Mouse (Mus musculus) liver, embryonic 12.5 days (tissue): ENCODE measurements around the gene Slc24a4. TPM values are rescaled to one million over a fixed set of nuclear protein-coding genes. Genes with fewer than 3 reads are reported as not detected.

Experiments used
- ATAC-seq: fragments of 200-750 bp; cut with Nextera tagmentation; 2 replicates; pipeline ENCODE4 v1.8.0; 2017; ENCODE audit warnings: moderate number of reproducible peaks, mild to moderate bottlenecking, moderate library complexity
- H3K27ac ChIP-seq: fragments of 300-500 bp; sonication (generic); 2 replicates; pipeline ENCODE4 v1.5.1; 2016; ENCODE audit warnings: mild to moderate bottlenecking
- H3K27me3 ChIP-seq: fragments of 300-500 bp; sonication (generic); replicated peaks from 2 replicates; pipeline ENCODE4 v1.6.1; 2016; ENCODE audit warnings: mild to moderate bottlenecking, moderate library complexity
- H3K36me3 ChIP-seq: fragments of 300-500 bp; sonication (generic); 2 replicates; pipeline ENCODE4 v1.6.1; 2016; ENCODE audit warnings: mild to moderate bottlenecking, moderate library complexity
- H3K4me1 ChIP-seq: fragments of 300-500 bp; sonication (generic); 2 replicates; pipeline ENCODE4 v1.6.1; 2016
- H3K4me2 ChIP-seq: fragments of 300-500 bp; sonication (generic); 2 replicates; pipeline ENCODE4 v1.6.1; 2016; ENCODE audit warnings: mild to moderate bottlenecking, moderate library complexity
- H3K4me3 ChIP-seq: fragments of 300-500 bp; sonication (generic); 2 replicates; pipeline ENCODE4 v1.5.1; 2016; ENCODE audit warnings: mild to moderate bottlenecking, moderate library complexity
- H3K9ac ChIP-seq: fragments of 300-500 bp; sonication (generic); 2 replicates; pipeline ENCODE4 v1.6.1; 2016; ENCODE audit warnings: mild to moderate bottlenecking, moderate library complexity
- H3K9me3 ChIP-seq: fragments of 300-500 bp; sonication (generic); replicated peaks from 2 replicates; pipeline ENCODE4 v1.6.1; 2016; ENCODE audit warnings: mild to moderate bottlenecking, moderate library complexity
- WGBS: fragments of 180-500 bp; shearing (Covaris S2); methylation state at CpG from one replicate; pipeline ENCODE4 v1.1.7; 2016; ENCODE audit not compliant: insufficient replicate concordance; 5-methylcytosine and 5-hydroxymethylcytosine counted together
- polyA plus RNA-seq: library from polyadenylated mRNA; unstranded; fragments of >200 nt; fragmentation: Nextera tagmentation; extraction: Ambion mirVana; gene quantifications from 2 replicates; pipeline ENCODE4 v1.2.1, GENCODE M21; 2016

Gene Slc24a4
- polyA plus RNA-seq, 1 experiment from 2014 or later, result not detected

DNA sequence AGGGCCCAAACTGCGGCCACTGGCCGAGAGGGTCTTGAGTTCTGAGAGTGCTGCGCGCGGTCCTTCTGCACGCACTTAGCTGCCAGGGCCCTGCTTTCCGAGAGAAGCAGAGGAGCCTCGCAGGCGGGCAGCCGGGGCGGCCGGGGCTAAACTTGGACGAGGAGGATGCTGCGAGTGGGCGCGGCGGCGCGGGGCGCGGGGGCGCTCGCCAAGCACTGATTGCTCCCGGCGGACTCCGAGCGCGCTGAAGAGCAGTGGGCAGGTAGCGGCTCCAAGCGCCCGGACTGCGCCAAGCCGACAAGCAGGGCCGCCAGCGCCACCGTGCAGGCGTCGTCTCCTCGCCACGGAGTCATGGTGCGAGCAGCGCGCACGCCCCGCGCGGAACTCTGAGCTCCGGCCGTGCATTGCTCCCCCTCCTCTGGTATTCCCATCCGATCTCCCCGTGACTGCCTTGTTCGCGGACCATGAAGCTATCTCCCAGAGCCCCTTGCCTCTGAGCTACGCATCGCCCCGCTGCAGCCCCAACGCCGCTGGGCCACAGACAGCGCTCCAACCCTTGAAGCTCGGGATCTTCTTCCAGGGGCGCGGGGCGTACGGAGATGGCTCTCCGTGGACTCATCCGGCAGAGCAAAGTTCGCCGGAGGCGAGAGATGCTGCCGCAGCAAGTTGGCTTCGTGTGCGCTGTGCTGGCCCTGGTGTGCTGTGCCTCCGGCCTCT lies 416 bp downstream of the Slc24a4 start:
- Histone ChIP-seq H3K9ac (no peak overlapping the region), H3K4me3 (peak overlapping the region; percentile 46), H3K4me1 (peaks cover 11% of the 10 kb centered on the region; the same call in 1 of the 2 replicates), H3K27me3 (peaks cover 79% of the 10 kb centered on the region), H3K36me3 (no peaks in the 10 kb centered on the region), H3K4me2 (peak overlapping the region; percentile 66), H3K9me3 (no peaks in the 10 kb centered on the region), H3K27ac (no peak overlapping the region)
- 0 out of 2 replicates have a peak, but pooled peaks have one; percentile 47 for ATAC-seq
- 3% methylated on average over 73 of the region's 73 CpGs for WGBS

DNA sequence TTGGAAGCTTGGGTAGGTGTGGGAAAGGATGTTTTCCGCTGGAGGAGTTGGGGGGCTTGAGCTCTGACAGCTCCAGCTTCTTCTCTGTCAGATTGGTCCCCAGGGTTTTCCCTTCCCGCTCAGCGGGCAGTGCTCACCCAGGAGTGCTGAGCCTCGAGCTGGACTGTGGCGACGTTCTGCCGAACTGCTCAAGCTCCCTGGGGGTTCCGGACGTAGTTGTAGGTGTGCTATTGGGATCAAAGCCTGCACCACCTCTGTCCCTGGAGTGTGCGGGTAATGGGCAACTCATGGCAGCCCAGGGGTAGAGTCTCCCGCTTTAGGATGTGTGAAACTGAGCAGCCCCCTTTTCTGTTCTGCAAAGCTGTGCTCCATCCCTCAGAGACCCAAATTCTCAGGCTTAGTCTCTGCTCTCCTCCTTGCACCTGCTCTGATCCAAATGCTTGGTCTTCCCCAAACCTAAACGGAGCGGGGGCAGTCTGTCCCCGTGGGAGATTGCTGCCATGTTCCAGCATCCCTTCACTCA lies 1.0 kb downstream of the Slc24a4 start:
- H3K9me3 ChIP-seq, result no peaks in the 10 kb centered on the region
- H3K36me3 ChIP-seq, result no peaks in the 10 kb centered on the region
- 4% methylated on average over 14 of the region's 14 CpGs for WGBS
- ATAC-seq, result no peak
- peak overlapping the region; percentile 46 for H3K4me3 ChIP-seq
- no peak overlapping the region for H3K9ac ChIP-seq
- peaks cover 11% of the 10 kb centered on the region; the same call in 1 of the 2 replicates for H3K4me1 ChIP-seq
- peak overlapping the region; percentile 66 for H3K4me2 ChIP-seq
- peaks cover 80% of the 10 kb centered on the region for H3K27me3 ChIP-seq
- no peak overlapping the region for H3K27ac ChIP-seq

DNA sequence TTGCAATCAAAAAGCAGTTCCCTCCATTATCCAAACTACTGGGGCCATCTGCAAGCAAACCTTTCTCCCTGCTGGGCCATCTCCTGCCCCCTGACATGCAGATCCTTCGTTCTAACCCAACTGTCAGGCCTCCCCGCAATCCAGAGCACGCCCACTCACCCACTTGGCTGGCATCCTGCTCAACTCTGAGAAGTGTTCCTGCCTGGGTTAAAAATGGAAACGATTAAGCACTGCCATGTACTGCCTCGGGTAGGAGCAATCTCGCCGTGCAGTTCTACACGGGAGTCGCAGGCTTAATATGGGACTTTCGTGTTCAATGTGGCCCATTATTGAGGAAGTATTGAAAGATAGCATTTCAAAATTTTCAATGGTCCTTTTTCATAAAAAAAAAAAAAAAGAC lies 11.2 kb downstream of the Slc24a4 start:
- Histone ChIP-seq H3K4me2 (no peak overlapping the region), H3K9ac (no peak overlapping the region), H3K27me3 (peaks cover 2% of the 10 kb centered on the region; the same call in 1 of the 2 replicates), H3K9me3 (no peaks in the 10 kb centered on the region), H3K27ac (no peak overlapping the region), H3K4me1 (no peaks in the 10 kb centered on the region), H3K4me3 (no peak overlapping the region), H3K36me3 (no peaks in the 10 kb centered on the region)
- WGBS, result 71% methylated on average over 10 of the region's 10 CpGs
- ATAC-seq, result no peak

DNA sequence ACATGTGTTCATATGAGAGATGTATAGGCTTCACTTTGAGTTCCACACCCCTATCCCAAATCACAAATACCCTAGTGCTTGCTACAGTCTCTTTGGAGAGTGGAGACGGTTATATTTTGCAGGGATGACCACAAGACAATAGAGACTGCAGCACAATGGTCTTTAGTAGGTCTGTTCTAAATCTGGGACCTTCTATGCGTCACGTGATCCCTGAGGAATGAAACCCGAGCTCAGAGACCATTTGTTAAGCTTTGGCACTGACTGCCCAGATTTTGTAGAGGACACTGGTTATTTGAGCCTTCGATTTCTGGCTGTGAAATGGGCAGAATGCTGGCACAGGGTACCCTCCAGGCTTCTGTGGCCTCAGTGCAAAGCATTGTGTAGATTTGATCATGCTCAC lies 12.8 kb downstream of the Slc24a4 start:
- Histone ChIP-seq H3K27me3 (no peaks in the 10 kb centered on the region), H3K27ac (no peak overlapping the region), H3K9ac (no peak overlapping the region), H3K36me3 (no peaks in the 10 kb centered on the region), H3K9me3 (no peaks in the 10 kb centered on the region), H3K4me3 (no peak overlapping the region), H3K4me1 (no peaks in the 10 kb centered on the region), H3K4me2 (no peak overlapping the region)
- WGBS, result 48% methylated on average over 5 of the region's 5 CpGs
- no peak for ATAC-seq

DNA sequence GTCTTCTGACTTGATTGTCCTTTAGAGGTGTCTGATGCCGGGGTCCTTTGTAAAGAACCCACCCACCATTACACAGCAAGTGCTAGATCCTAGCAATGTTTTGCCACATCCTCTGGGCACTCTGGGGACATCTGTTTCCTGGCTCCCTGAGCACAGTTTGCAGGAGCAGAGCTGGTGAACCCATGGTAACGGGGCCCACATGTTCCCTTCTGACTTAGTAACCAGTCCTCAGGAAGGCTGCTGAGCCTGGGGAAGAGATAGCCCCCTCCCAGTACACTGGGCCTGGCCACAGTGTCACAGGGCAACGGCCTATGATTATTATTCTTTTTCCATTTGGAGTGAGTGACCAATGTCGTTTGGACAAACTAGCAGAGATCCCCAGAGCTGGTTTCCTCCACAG lies 19.1 kb downstream of the Slc24a4 start:
- no peak overlapping the region for H3K27ac ChIP-seq
- H3K9me3 ChIP-seq, result no peaks in the 10 kb centered on the region
- no peaks in the 10 kb centered on the region for H3K36me3 ChIP-seq
- 18% methylated on average over 4 of the region's 4 CpGs for WGBS
- no peaks in the 10 kb centered on the region for H3K4me1 ChIP-seq
- no peak overlapping the region for H3K4me2 ChIP-seq
- no peaks in the 10 kb centered on the region for H3K27me3 ChIP-seq
- ATAC-seq, result no peak
- H3K4me3 ChIP-seq, result no peak overlapping the region
- no peak overlapping the region for H3K9ac ChIP-seq

DNA sequence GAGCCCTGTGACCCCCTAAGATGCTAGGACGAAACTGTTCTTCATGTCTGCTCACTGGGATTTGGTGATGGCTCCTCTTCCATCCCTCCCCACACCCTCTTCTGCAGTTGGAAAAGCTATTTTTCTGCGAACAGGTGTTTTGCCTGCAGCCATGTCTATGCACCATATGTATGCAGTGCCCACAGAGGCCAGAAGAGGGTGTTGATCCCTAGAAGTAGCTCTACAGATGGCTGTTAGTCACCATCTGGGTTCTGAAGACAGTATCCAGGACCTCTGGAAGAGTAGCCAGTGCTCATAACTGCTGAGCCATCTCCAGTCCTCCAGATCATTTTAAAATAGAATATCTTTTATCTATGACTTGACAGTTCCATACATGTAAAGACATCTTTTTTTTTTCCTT lies 20.2 kb downstream of the Slc24a4 start:
- no peak overlapping the region for H3K9ac ChIP-seq
- H3K9me3 ChIP-seq, result no peaks in the 10 kb centered on the region
- no peak overlapping the region for H3K27ac ChIP-seq
- no peaks in the 10 kb centered on the region for H3K27me3 ChIP-seq
- ATAC-seq, result no peak
- no peak overlapping the region for H3K4me3 ChIP-seq
- 59% methylated on average over 2 of the region's 2 CpGs for WGBS
- no peaks in the 10 kb centered on the region for H3K4me1 ChIP-seq
- no peaks in the 10 kb centered on the region for H3K36me3 ChIP-seq
- H3K4me2 ChIP-seq, result no peak overlapping the region

DNA sequence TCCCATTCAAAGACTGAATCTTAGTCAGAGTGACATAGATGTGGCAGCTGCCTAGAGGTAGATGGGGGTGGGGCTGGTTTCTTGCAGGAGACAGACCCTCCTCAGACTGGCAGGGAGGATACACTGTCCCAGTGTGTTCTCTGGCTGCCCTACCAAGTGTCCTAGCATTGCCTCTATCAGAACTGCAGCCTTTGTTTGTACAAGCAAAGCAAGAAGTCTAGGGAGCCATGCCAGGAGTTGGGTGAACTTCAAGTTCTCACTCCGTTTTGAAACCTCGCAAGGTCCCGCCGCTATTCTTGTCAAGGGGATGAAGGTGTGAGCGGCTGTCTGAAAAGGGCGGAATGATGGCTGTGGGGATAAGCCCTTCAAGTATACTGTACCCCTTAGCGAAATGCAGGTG lies 22.7 kb downstream of the Slc24a4 start:
- 82% methylated on average over 7 of the region's 7 CpGs for WGBS
- Histone ChIP-seq H3K27me3 (no peaks in the 10 kb centered on the region), H3K36me3 (no peaks in the 10 kb centered on the region), H3K9me3 (no peaks in the 10 kb centered on the region), H3K4me3 (no peak overlapping the region), H3K9ac (no peak overlapping the region), H3K4me2 (no peak overlapping the region), H3K4me1 (no peaks in the 10 kb centered on the region), H3K27ac (no peak overlapping the region)
- no peak for ATAC-seq

DNA sequence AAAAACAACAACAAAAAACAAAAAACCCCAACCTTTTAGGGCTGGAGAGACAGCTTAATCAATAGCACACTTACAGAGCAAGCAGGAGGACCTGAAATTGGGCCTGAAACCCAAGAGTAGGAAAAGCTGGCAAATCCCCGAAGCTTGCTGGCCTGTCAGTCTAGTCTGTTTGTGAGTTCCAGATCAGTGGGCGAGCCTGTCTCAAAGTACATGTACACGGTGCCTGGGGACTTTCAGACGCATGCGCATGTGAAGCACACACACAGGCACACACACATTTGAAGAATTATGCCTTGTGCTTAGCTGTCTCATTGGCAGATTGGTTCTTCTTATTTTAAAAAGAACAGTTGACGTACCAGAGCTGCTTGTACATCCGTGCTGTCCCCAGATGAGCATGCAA lies 25.3 kb downstream of the Slc24a4 start:
- Histone ChIP-seq H3K9me3 (no peaks in the 10 kb centered on the region), H3K4me3 (no peak overlapping the region), H3K9ac (no peak overlapping the region), H3K4me2 (no peak overlapping the region), H3K4me1 (0 out of 2 replicates have a peak, but pooled peaks cover 7% of the 10 kb centered on the region), H3K36me3 (no peaks in the 10 kb centered on the region), H3K27me3 (no peaks in the 10 kb centered on the region), H3K27ac (no peak overlapping the region)
- ATAC-seq, result no peak
- 75% methylated on average over 7 of the region's 7 CpGs for WGBS

DNA sequence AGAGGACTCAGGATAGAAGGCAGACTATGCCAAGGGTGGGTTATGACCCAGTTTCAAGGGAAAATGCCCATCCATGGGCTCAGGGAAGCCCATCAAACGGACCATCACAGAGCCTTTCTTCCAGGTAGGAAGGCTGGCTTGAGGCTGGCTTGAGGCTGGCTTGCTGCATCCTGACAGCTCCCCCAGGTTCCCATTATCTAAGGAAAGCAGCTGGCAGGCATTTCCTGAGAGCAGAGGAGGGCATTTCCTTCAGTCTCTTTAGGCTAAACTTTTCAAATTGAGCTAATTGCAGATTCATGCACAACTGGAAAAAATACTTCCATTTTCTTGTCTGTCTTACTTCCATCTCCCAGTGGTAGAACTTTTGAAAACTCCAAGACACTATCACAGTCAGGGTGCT lies 26.3 kb downstream of the Slc24a4 start:
- WGBS, result 12% methylated on average over 1 of the region's 1 CpGs
- ATAC-seq, result 0 out of 2 replicates have a peak, but pooled peaks have one; percentile 25

DNA sequence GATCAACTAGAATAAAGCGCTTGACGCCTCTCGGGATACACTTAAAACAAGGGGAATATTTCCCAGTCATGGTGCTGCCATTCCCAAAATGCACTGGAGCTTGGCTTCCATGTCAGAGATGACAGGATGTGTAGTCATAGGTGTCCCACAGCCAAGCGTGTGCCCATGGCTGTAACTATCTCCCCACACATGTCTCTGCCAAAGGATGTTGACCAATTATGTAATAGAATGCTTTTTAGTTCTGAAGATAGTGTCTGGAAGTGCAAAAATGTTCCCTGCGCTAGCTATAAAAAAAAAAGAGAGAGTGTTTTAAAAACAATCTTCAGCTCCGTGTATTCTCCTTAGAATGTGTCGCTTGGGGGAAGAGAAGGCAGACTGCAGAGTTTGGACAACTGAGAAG lies 36.1 kb downstream of the Slc24a4 start:
- ATAC-seq, result no peak
- Histone ChIP-seq H3K4me3 (no peak overlapping the region), H3K9ac (no peak overlapping the region), H3K27ac (no peak overlapping the region), H3K27me3 (peaks cover 7% of the 10 kb centered on the region; the same call in 1 of the 2 replicates), H3K9me3 (no peaks in the 10 kb centered on the region), H3K4me1 (no peaks in the 10 kb centered on the region), H3K4me2 (no peak overlapping the region), H3K36me3 (no peaks in the 10 kb centered on the region)
- WGBS, result 71% methylated on average over 7 of the region's 7 CpGs

More for the DNA sequence above, 26.3 kb downstream of the Slc24a4 start:
- no peak overlapping the region for H3K4me2 ChIP-seq
- H3K36me3 ChIP-seq, result no peaks in the 10 kb centered on the region
- H3K27ac ChIP-seq, result no peak overlapping the region
- H3K27me3 ChIP-seq, result no peaks in the 10 kb centered on the region
- no peak overlapping the region for H3K9ac ChIP-seq
- H3K4me1 ChIP-seq, result 0 out of 2 replicates have a peak, but pooled peaks cover 7% of the 10 kb centered on the region
- no peaks in the 10 kb centered on the region for H3K9me3 ChIP-seq
- H3K4me3 ChIP-seq, result no peak overlapping the region

DNA sequence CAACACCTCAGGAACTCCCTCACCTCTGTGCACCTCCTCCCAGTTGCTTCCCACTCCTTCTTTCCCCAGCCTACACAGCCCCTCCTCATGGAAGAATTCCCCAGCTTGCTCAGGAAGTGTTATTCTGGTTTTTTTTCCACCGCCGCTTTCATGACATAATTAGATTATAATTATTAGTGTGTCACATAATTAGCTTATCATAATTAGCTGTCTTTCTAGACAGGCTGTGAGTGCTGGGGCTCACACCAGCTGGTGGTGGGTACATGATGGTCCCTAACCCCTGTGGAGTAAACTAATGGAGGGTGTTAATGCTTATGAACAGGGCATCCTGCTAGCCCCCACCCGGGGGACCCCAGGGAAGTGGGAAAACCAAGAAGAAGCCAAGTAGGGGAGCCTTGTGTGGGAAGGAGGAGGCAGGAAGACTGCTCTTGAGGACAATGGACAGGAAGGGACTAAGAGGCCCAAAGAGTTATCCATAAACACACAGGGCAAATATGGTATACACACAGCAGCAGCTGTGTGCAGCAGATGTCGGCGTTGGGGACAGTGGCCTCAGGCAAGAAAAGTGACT lies 38.2 kb downstream of the Slc24a4 start:
- no peaks in the 10 kb centered on the region for H3K36me3 ChIP-seq
- H3K4me2 ChIP-seq, result no peak overlapping the region
- H3K27ac ChIP-seq, result no peak overlapping the region
- H3K9ac ChIP-seq, result no peak overlapping the region
- H3K9me3 ChIP-seq, result no peaks in the 10 kb centered on the region
- 47% methylated on average over 5 of the region's 5 CpGs for whole genome bisulfite sequencing
- 0 out of 2 replicates have a peak, but pooled peaks have one; percentile 37 for ATAC-seq
- peaks cover 7% of the 10 kb centered on the region; the same call in 1 of the 2 replicates for H3K27me3 ChIP-seq
- no peaks in the 10 kb centered on the region for H3K4me1 ChIP-seq
- no peak overlapping the region for H3K4me3 ChIP-seq

DNA sequence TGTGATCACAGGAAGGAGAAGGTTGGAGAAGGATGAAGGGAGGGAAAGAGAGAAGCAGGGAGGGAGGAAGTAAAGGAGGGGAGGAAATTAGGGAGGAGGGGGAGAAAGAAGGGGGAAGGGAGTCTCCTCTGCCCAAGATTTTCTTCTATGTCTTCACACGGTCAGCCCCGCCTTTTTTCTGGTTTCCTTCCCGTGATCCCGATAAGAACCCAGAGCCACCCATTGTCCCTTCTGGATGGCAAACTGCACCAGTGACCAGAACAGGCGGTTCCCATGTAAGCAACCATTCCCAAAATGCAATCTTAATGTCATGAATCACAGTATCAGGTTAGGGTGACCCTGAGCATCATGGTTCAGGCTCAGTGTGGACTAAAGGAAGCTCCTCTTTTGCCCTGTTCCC lies 38.8 kb downstream of the Slc24a4 start:
- Histone ChIP-seq H3K4me1 (no peaks in the 10 kb centered on the region), H3K9ac (no peak overlapping the region), H3K4me3 (no peak overlapping the region), H3K4me2 (no peak overlapping the region), H3K27me3 (peaks cover 7% of the 10 kb centered on the region; the same call in 1 of the 2 replicates), H3K9me3 (no peaks in the 10 kb centered on the region), H3K36me3 (no peaks in the 10 kb centered on the region), H3K27ac (no peak overlapping the region)
- 31% methylated on average over 5 of the region's 5 CpGs for WGBS
- no peak for ATAC-seq
